8 mouse cellular contexts compared by ENCODE assay signal in the genomic region with DNA sequence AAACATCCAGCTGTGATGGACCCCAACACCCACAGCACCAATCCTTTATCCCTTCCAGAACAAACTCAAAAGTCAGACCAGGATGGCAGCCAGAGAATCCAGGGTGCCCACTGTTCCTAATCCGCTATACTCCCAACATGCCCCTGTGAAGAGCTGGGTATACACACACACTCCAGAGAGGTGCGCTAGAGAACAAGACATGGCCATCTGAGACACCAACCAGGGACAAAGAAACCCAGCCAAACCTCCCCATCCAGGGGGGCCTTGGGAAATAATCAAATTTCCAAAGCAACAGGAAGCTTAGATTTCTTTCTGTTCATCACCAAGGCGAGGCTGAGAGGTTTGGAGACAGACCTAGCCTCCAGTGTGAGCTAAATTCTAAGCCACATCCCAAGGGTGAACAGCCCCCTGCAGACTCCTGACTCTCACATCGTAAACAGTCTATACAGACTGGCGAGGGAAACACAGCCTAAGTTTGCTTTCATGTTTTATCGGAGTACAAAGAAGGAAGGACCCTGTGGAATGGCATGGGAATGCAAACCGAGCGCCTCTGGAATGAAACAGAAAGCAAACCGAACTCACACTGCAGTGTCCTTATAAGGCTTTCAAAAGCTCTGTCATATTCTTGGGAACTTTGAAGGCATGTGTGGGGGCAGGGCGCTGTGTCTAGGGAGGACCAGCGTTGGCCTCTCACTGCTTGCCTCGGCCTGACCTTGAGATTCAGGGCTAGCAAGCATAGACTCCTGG.
DNase-seq lines count a peak whose midpoint lies in the region; ATAC-seq and TF ChIP-seq lines count a peak whose summit lies in the region.

No protein-coding gene starts in this region.

- no peak overlapping the region for H3K4me2 ChIP-seq in liver, embryonic 12.5 days
- peak overlapping the region; percentile 40 for H3K4me2 ChIP-seq in intestine, embryonic 14.5 days (ENCODE audit: low read length)

- peak; percentile 43; the same call in 1 of the 2 replicates for TF ChIP-seq POLR2A in lung, adult 2 months (IDR thresholded peaks at IDR 0.05; ENCODE audit: borderline replicate concordance, extremely low read depth, low read depth, low read length)

- peak; percentile 25 for DNase-seq in liver
- peak; percentile 19 for DNase-seq in gastrocnemius, adult 18-20 months (ENCODE audit: low spot score)
- DNase-seq in intestine, embryonic 14.5 days (ENCODE audit: low spot score), result peak; percentile 73
- DNase-seq in lung, adult 2 months, result peak; percentile 12
- no peak for DNase-seq in thymus, postnatal 4 days
- no peak for DNase-seq in frontal cortex, postnatal 14 days (ENCODE audit: low spot score in 2 of 2)

- H3K27ac ChIP-seq in liver, embryonic 12.5 days, result no peak overlapping the region
- H3K27ac ChIP-seq in intestine, embryonic 14.5 days (ENCODE audit: low read depth), result peak overlapping the region; percentile 86

- H3K4me1 ChIP-seq in liver, embryonic 12.5 days, result no peaks in the 10 kb centered on the region
- H3K4me1 ChIP-seq in intestine, embryonic 14.5 days (replicated peaks; ENCODE audit: control insufficient read depth, insufficient read depth, low read length), result peaks cover 12% of the 10 kb centered on the region
- no peaks in the 10 kb centered on the region for H3K4me1 ChIP-seq in lung, adult 2 months (ENCODE audit: control insufficient read depth, insufficient read depth, low read length)

- H3K36me3 ChIP-seq in liver, embryonic 12.5 days, result no peaks in the 10 kb centered on the region
- no peaks in the 10 kb centered on the region for H3K36me3 ChIP-seq in intestine, embryonic 14.5 days (ENCODE audit: control insufficient read depth, insufficient read depth, low read length)

- TF ChIP-seq CTCF in lung, adult 2 months (IDR thresholded peaks at IDR 0.05; ENCODE audit: insufficient read depth, low read length), result no peak

- 41% methylated on average over 12 of the region's 12 CpGs for WGBS in liver, embryonic 12.5 days (ENCODE audit: insufficient replicate concordance)
- 22% methylated on average over 12 of the region's 12 CpGs for WGBS in intestine, embryonic 14.5 days
- WGBS in lung, adult 2 months, result 23% methylated on average over 12 of the region's 12 CpGs

- no peak for ATAC-seq in liver, embryonic 12.5 days
- ATAC-seq in intestine, embryonic 14.5 days (replicated peaks; ENCODE audit: low FRiP score, low TSS enrichment, low read depth), result peak; percentile 71
- ATAC-seq in inflammation-experienced regulatory T-cells, adult 6 months, result no peak

- no peaks in the 10 kb centered on the region for H3K9me3 ChIP-seq in liver, embryonic 12.5 days (replicated peaks)
- H3K9me3 ChIP-seq in intestine, embryonic 14.5 days (ENCODE audit: control insufficient read depth, low read length), result no peaks in the 10 kb centered on the region

- no peaks in the 10 kb centered on the region for H3K27me3 ChIP-seq in liver, embryonic 12.5 days (replicated peaks)
- H3K27me3 ChIP-seq in intestine, embryonic 14.5 days (replicated peaks; ENCODE audit: control insufficient read depth, insufficient read depth, low read length), result no peaks in the 10 kb centered on the region

- no peak overlapping the region for H3K9ac ChIP-seq in liver, embryonic 12.5 days
- H3K9ac ChIP-seq in intestine, embryonic 14.5 days (ENCODE audit: low read length), result peak overlapping the region; percentile 25

- H3K4me3 ChIP-seq in liver, embryonic 12.5 days, result no peak overlapping the region
- H3K4me3 ChIP-seq in intestine, embryonic 14.5 days (ENCODE audit: low read depth, low read length), result 0 out of 2 replicates have a peak overlapping the region, but pooled peaks have one; percentile 8
- peak overlapping the region; percentile 36 for H3K4me3 ChIP-seq in lung, adult 2 months (replicated peaks; ENCODE audit: extremely low read depth, low read depth, low read length)

Comparison
In these comparisons a context has a peak if more than half of its experiments do, and no peak if none do; other contexts are left out.
1. DNase-seq: peak in liver (single experiment), gastrocnemius, adult 18-20 months (single experiment), intestine, embryonic 14.5 days (single experiment) and lung, adult 2 months (single experiment); none in thymus, postnatal 4 days (single experiment) and frontal cortex, postnatal 14 days (0 of 2).